Mouse (Mus musculus) urinary bladder, postnatal 36 days (tissue): ENCODE results near the gene Dqx1.

ENCODE experiments used
- DNase-seq, 2 experiments: peaks; one replicate each; pipeline ENCODE4 v3.0.0; 2022; ENCODE audit warnings: low spot score in 2 of 2, mixed read lengths in 1 of 2

The Dqx1 gene

GRCm38 (mm10) chr6:83057790-83058189, at the start of gene Dqx1:
TSS of gene Dqx1 (plus strand) at chr6:83057844.
- peak in 1 of 2 experiments; percentile 36 for DNase-seq

- DNase-seq = no peak
Observed at GRCm38 (mm10) chr6:83008659-83009058, 49.0 kb upstream of the Dqx1 start.

- no peak for DNase-seq
Observed at GRCm38 (mm10) chr6:83010010-83010409, 47.6 kb upstream of the Dqx1 start.

DNA sequence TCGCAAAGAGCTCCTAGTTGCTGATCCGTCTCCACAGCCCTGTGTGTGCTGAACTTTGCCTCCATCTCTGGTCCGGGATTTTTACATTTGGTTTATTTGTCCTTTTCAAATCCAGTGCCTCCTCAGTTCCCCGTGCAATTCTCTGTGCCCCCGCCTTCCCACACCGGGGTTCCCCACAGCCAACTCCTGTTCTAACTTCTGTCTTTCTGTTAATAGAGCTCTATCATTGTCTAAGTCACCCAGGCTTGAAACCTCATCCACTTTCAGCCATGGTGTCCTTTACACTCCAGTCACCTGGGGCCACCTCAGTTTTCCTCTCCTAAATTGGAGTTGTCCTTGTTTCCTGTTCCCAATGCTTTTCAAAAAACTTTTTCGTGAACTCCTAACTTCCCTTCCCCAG, 46.4 kb upstream of the Dqx1 start:
- DNase-seq = no peak

DNA sequence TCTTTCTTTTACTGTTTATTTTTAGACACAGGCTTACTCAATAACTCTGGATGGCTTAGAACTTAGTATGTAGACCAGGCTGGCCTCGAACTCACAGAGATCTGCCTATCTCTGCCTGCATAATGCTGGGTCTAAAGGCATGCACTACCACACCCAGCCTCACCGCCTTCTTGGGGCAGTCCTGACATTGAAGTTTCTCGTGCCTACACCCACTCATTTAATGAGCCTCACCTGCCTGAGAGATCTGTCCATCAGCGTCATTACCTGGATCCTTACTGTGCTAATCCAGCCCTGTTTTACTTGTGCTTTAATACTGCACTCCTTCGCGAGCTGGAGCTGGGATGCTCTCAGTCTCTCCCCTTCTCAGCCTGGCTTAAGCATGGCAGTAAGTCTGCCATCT, 45.9 kb upstream of the Dqx1 start:
- DNase-seq = no peak

GRCm38 (mm10) chr6:83013444-83013843, 44.2 kb upstream of the Dqx1 start:
- no peak for DNase-seq

GRCm38 (mm10) chr6:83014482-83015466, 42.9 kb upstream of the Dqx1 start:
- DNase-seq = no peak

DNA sequence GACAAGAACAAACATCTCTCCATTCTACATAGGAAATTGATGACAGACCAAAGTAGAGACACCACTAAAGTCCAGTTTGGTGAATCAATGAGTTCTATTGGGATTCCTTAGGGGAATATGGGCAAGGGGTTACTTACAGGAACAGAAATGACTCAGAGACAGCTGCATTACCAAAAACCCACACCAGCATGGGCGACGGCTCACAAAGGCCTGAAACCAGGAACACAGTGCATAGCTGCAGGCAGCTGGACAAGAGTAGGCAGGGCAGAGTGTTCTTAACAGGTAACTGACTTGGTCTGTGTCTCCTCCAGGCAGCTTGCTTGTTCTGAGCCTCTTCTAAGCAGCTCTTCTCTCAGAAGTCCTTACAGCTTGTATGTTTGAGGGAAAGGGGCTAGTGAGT, 41.9 kb upstream of the Dqx1 start:
- no peak for DNase-seq

- DNase-seq = peak in 1 of 2 experiments; percentile 43
Observed at GRCm38 (mm10) chr6:83017190-83017589, 40.5 kb upstream of the Dqx1 start.

GRCm38 (mm10) chr6:83019044-83019443, 38.6 kb upstream of the Dqx1 start:
- no peak for DNase-seq

GRCm38 (mm10) chr6:83020121-83020520, 37.5 kb upstream of the Dqx1 start:
- no peak for DNase-seq

DNA sequence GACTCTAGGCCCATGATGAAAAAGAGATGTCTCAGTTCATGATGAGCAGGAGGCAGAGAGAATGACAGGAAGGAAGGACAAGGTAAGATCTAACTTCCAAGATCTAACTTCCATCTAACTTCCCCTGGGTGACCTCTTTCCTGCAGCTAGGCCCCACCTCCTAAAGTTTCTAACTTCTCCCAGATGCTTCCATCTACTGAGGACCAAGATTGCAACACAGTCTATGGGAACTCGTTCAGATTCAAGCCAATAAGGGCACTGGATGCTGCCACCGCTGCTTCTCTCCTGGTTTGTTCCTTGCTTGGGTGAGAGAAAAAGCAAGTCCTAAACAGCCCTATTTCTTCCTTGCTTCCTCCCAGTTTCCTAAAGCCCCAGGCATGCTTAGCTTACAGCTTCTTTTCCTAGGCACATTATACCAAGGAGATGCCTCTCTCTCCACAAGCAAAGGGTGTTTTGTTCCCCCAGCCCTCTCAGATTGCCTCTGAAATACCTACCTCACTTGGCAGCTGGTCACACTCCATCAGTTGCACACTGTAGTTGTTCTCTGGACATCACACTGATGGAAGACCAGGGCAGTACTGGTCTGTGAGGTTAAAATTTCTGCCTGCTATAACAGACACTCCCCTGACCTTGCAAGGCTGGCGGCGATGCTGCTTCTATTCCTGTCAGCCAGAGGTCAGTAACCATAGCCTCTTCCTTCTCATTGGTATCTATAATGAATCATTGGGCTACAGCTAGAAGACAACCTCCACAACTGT, 36.6 kb upstream of the Dqx1 start:
- DNase-seq = no peak

GRCm38 (mm10) chr6:83023008-83023407, 34.6 kb upstream of the Dqx1 start:
- no peak for DNase-seq

- DNase-seq = no peak
Observed at GRCm38 (mm10) chr6:83023786-83024185, 33.9 kb upstream of the Dqx1 start.

GRCm38 (mm10) chr6:83024421-83024820, 33.2 kb upstream of the Dqx1 start:
- DNase-seq = no peak

DNA sequence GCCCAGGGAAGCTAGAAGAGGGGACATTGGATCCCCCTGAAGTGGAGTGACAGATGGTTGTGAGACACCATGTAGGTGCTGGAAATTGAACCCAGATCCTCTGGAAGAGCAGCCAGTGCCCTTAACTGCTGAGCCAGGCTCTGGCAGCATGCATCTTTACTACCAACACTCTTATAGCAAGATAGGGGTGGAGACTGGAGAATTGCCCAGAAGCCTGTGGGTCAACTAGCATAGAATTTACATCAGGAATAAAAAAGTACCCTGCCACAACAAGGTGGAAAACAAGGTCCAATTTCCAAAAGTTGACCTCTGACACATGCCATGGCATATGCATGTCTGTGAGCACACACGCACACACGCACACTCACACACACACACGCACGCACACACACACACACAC, 32.4 kb upstream of the Dqx1 start:
- no peak for DNase-seq

DNA sequence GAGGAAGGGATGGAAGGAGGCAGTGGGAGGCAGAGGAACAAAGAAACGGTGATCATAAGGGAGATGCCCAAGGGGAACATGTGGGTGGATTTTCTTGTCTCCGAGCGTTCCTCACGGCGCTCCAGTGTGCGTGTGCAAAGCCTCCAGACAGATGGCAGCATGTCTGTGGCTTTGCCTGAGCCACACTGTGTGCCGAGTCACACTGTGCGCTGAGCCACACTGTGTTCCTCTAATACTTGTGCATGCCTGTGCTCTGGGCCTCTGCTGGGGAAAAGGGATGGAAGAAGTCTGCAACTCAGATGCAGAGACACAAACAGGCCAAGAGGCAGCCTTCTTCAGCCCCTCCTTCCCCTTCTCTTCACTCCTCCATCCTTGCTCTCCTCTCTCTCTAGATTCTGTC, 30.4 kb upstream of the Dqx1 start:
- DNase-seq = no peak

- no peak for DNase-seq
Observed at GRCm38 (mm10) chr6:83027706-83028105, 29.9 kb upstream of the Dqx1 start.

GRCm38 (mm10) chr6:83029777-83030176, 27.9 kb upstream of the Dqx1 start:
- DNase-seq = no peak

- DNase-seq = no peak
Observed at GRCm38 (mm10) chr6:83031111-83031510, 26.5 kb upstream of the Dqx1 start.

DNA sequence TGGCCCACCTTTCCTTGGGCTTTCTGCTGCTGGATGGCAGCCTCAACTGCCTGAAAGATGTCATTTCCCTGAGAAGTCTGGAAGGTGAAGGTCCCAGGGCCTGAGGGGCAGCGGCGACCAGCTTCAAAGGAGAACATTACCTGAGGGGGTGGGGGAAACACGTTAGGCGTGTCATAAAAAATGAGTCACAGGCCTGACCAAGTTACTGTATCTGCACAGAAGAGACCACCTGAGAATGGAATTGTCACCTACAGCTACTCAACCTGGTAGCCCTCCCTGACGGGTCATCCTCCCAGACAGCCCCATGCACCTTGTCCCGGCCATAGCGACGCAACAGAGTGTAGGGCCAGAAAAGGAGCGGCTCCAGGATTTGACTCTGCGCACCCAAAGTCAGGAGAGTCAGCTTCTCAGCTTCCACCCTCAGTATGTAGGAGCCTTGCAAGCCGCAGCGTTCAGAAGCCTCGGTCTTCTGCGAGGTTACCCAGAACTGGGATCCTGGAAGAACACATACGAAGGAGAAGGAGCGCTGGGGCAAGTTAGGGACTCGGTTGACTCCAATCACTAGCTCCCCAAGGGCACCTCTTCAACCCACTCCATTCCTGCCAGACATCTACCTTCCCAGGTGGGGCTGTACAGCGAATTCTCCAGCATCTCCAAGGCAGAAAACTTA, 25.6 kb upstream of the Dqx1 start:
- no peak for DNase-seq

DNA sequence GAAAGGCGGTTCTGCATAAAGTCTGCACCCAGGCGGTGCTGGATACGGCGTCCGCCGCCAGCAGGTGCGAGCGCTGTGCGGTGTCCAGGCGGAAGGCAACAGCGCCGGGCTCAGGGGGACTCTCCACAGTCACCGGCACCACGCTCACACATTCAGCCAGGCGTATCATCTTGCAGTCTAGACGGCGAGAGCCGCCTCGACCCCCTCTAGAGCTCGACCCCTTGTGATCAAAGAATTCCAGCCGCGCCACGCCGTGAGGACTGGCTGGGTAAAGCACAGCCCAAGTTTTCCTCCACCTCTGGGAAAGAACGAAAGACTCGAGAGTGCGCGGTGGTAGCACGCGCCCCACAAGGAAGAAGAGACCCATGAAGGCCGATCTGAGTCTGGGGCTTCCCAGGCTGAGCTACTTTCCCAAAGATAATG, 24.9 kb upstream of the Dqx1 start:
- DNase-seq = peak in 1 of 2 experiments; percentile 46
